Mouse (Mus musculus) heart, adult 10 weeks (tissue): Measurements from ENCODE around the gene Oxnad1. TPM values are rescaled to one million over a fixed set of nuclear protein-coding genes. Genes with fewer than 3 reads are reported as not detected.

ENCODE experiments used
- polyA plus RNA-seq: library from polyadenylated mRNA; stranded (reverse); fragments of 350-450 nt; fragmentation: Illumina TruSeq; extraction: RNeasy Lipid Tissue Mini Kit (QIAGEN cat#74804); gene quantifications from one replicate; pipeline ENCODE4 v1.2.3, GENCODE M21; 2014; ENCODE audit warnings: low read depth, low replicate concordance

The Oxnad1 gene
- polyA plus RNA-seq = 68.9 TPM

GRCm38 (mm10) chr14:32084761-32085485 lies at the start of gene Oxnad1:
Gene Oxnad1 (plus strand): TSS chr14:32085374.

GRCm38 (mm10) chr14:32085486-32086201 lies 470 bp downstream of the Oxnad1 start, which contains the start of gene Dph3:
Gene Dph3 (minus strand): TSS chr14:32085729.

GRCm38 (mm10) chr14:32141723-32142122 lies 56.5 kb downstream of the Oxnad1 start, which contains the start of gene Msmb:
Gene Msmb (plus strand): TSS chr14:32142023.

Other genes starting within 250 kb of the Oxnad1 start
- 17.4 TPM for gene Galnt15, start 56.4 kb upstream of the Oxnad1 start, polyA plus RNA-seq
- gene Dph3, start 355 bp downstream of the Oxnad1 start, polyA plus RNA-seq = 80.0 TPM
- not detected for gene Msmb, start 56.6 kb downstream of the Oxnad1 start, polyA plus RNA-seq
- 70.5 TPM for gene Ncoa4, start 74.5 kb downstream of the Oxnad1 start, polyA plus RNA-seq
- gene Timm23, start 116.5 kb downstream of the Oxnad1 start, polyA plus RNA-seq = 355 TPM
- 14.2 TPM for gene Parg, start 116.6 kb downstream of the Oxnad1 start, polyA plus RNA-seq
- gene Ogdhl, start 236.6 kb downstream of the Oxnad1 start, polyA plus RNA-seq = 110 TPM